Mouse (Mus musculus) heart, embryonic 14.5 days (tissue): ENCODE measurements around the gene Etl4. TPM values are rescaled to one million over a fixed set of nuclear protein-coding genes. Genes with fewer than 3 reads are reported as not detected.

Experiments used
- ATAC-seq: fragments of 200-750 bp; cut with Nextera tagmentation; 2 replicates; pipeline ENCODE4 v1.8.0; 2017; ENCODE audit warnings: low read depth, moderate TSS enrichment; ENCODE audit not compliant: insufficient number of reproducible peaks, insufficient read depth, low FRiP score
- H3K27ac ChIP-seq, 2 experiments: fragments of 200-500 bp in 1 of 2; fragments of 300-500 bp in 1 of 2; sonication (generic) in 1 of 2; replicated peaks in 1 of 2; 2 replicates each; pipeline ENCODE4 v1.5.1; 2012 to 2014; ENCODE audit warnings: low read depth in 2 of 2, low read length in 2 of 2, control low read depth in 1 of 2, mild to moderate bottlenecking in 1 of 2, mixed read lengths in 1 of 2; ENCODE audit not compliant: control insufficient read depth in 1 of 2, insufficient read depth in 1 of 2
- H3K27me3 ChIP-seq: fragments of 300-500 bp; sonication (generic); 2 replicates; pipeline ENCODE4 v1.6.1; 2014; ENCODE audit warnings: mild to moderate bottlenecking, low read length, control low read depth; ENCODE audit not compliant: control insufficient read depth, insufficient read depth
- H3K36me3 ChIP-seq: fragments of 300-500 bp; sonication (generic); 2 replicates; pipeline ENCODE4 v1.6.1; 2014; ENCODE audit warnings: mild to moderate bottlenecking, control low read depth, low read length, mixed read lengths; ENCODE audit not compliant: control insufficient read depth, insufficient read depth
- H3K4me1 ChIP-seq, 2 experiments: fragments of 200-500 bp in 1 of 2; fragments of 300-500 bp in 1 of 2; sonication (generic) in 1 of 2; 2 replicates each; pipeline ENCODE4 v1.6.1; 2012 to 2014; ENCODE audit warnings: low read length in 2 of 2, control low read depth in 1 of 2, mixed read lengths in 1 of 2; ENCODE audit not compliant: control insufficient read depth in 2 of 2, insufficient read depth in 2 of 2
- H3K4me2 ChIP-seq: fragments of 300-500 bp; sonication (generic); 2 replicates; pipeline ENCODE4 v1.6.1; 2014; ENCODE audit warnings: mild to moderate bottlenecking, low read length
- H3K4me3 ChIP-seq, 2 experiments: fragments of 200-500 bp in 1 of 2; fragments of 300-500 bp in 1 of 2; sonication (generic) in 1 of 2; 2 replicates each; pipeline ENCODE4 v1.5.1; 2012 to 2014; ENCODE audit warnings: low read length in 2 of 2, mild to moderate bottlenecking in 2 of 2, control low read depth in 1 of 2, low read depth in 1 of 2, moderate library complexity in 1 of 2; ENCODE audit not compliant: control insufficient read depth in 1 of 2, insufficient read depth in 1 of 2
- H3K9ac ChIP-seq: fragments of 300-500 bp; sonication (generic); 2 replicates; pipeline ENCODE4 v1.6.1; 2014; ENCODE audit warnings: mild to moderate bottlenecking, low read length
- H3K9me3 ChIP-seq: fragments of 300-500 bp; sonication (generic); 2 replicates; pipeline ENCODE4 v1.6.1; 2016; ENCODE audit warnings: low read length, control low read depth; ENCODE audit not compliant: control insufficient read depth
- WGBS: fragments of 180-500 bp; shearing (Covaris S2); extraction: QIAGEN DNeasy Blood & Tissue Kit; methylation state at CpG from one replicate; pipeline ENCODE4 v1.1.7; 2014; 5-methylcytosine and 5-hydroxymethylcytosine counted together
- polyA plus RNA-seq: library from polyadenylated mRNA; unstranded; fragments of >200 nt; fragmentation: Nextera tagmentation; extraction: Ambion mirVana; gene quantifications from 2 replicates; pipeline ENCODE4 v1.2.1, GENCODE M21; 2014

Gene Etl4
- polyA plus RNA-seq, 1 experiment from 2014 or later, result 11.3 TPM

GRCm38 (mm10) chr2:20774462-20774861, 864.9 kb downstream of the Etl4 start:
- no peak overlapping the region for H3K27ac ChIP-seq
- no peak overlapping the region for H3K9ac ChIP-seq
- no peaks in the 10 kb centered on the region for H3K27me3 ChIP-seq
- ATAC-seq, result no peak
- H3K4me3 ChIP-seq, result no peak overlapping the region
- H3K36me3 ChIP-seq, result 0 out of 2 replicates have a peak, but pooled peaks cover 3% of the 10 kb centered on the region
- H3K4me2 ChIP-seq, result no peak overlapping the region
- H3K4me1 ChIP-seq, result no peaks in the 10 kb centered on the region
- H3K9me3 ChIP-seq, result no peaks in the 10 kb centered on the region
- WGBS, result 49% methylated on average over 2 of the region's 2 CpGs

DNA sequence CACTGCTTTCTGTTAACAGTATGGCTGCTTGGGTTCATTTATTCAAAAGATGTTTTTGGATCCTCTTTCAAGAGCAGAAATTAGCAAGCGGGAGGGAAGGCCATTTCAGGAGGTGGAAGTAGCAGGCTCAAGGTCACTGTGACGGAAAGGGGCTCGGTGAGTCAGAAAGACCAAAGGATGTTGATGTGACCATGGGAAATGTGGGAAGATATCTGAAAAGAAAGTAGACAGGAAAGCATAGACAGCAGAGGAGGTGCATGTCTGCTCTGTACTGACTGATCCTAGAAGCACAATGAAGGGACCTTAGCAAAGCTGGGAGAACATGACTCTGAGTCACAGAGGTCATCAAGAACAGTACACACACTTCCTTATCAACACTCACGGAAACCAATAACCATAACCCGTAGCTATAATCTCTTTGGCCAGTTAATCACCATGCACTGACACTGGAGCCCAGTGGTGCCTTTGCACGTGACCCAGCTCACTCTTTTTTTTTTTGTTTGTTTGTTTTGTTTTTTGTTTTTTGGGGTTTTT, 866.7 kb downstream of the Etl4 start:
- H3K36me3 ChIP-seq, result 0 out of 2 replicates have a peak, but pooled peaks cover 3% of the 10 kb centered on the region
- WGBS, result 53% methylated on average over 6 of the region's 6 CpGs
- no peaks in the 10 kb centered on the region for H3K4me1 ChIP-seq
- H3K27ac ChIP-seq, result no peak overlapping the region
- H3K4me3 ChIP-seq, result no peak overlapping the region
- no peaks in the 10 kb centered on the region for H3K9me3 ChIP-seq
- H3K9ac ChIP-seq, result no peak overlapping the region
- no peak for ATAC-seq
- no peaks in the 10 kb centered on the region for H3K27me3 ChIP-seq
- no peak overlapping the region for H3K4me2 ChIP-seq

- Histone ChIP-seq H3K4me3 (no peak overlapping the region), H3K4me2 (no peak overlapping the region), H3K9me3 (no peaks in the 10 kb centered on the region), H3K27ac (no peak overlapping the region), H3K9ac (no peak overlapping the region), H3K4me1 (no peaks in the 10 kb centered on the region), H3K27me3 (no peaks in the 10 kb centered on the region), H3K36me3 (0 out of 2 replicates have a peak, but pooled peaks cover 5% of the 10 kb centered on the region)
- no peak for ATAC-seq
- 74% methylated on average over 6 of the region's 6 CpGs for WGBS
Measured at GRCm38 (mm10) chr2:20777931-20778330, 868.4 kb downstream of the Etl4 start.

DNA sequence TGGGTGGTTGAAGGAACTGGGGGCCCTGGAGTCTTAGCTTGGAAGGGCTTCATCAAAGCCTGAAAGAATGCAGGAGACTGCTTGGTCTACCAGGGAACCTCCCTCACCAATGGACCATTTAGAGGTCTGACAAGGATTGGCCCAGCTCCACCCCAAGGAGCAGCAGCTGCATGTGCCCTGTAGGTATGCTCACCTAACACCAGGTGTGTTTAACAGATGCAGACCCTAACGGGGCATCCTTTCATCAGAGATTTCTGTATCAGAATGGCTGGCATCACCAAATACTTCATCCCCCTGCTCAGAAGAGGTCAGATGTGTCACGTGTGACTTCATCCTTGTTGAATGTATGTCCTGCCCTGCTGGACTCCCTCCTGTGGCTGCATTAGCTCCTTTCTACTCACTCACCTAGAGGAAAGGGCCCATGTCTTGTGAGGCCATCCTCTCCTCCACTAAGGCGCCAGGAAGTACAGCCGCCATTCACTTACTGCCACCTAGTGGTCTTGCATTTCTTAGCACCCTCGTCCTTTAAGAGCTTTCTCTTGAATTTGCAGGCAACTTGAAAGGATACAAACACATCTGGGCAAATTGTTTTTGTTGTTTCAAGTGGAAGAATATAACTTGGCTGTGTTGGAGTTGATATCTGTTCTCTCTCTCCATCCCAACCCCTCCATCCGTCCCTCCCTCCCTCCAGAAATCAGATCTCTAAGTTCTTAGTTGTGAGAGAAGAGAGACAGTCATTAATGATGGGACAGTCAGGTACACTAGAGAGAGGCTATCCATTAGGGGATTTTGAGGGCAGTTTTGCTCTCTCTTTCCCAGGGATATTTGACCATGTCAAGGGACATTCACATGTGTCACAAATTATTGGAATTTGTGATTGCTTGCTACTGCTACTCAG, 870.2 kb downstream of the Etl4 start:
- H3K36me3 ChIP-seq, result peaks cover 9% of the 10 kb centered on the region; the same call in 1 of the 2 replicates
- 26% methylated on average over 6 of the region's 6 CpGs for WGBS
- no peaks in the 10 kb centered on the region for H3K4me1 ChIP-seq
- no peak overlapping the region for H3K4me2 ChIP-seq
- H3K27me3 ChIP-seq, result no peaks in the 10 kb centered on the region
- no peak for ATAC-seq
- H3K9me3 ChIP-seq, result no peaks in the 10 kb centered on the region
- no peak overlapping the region for H3K27ac ChIP-seq
- H3K9ac ChIP-seq, result no peak overlapping the region
- H3K4me3 ChIP-seq, result no peak overlapping the region

- H3K4me3 ChIP-seq, result no peak overlapping the region
- WGBS, result 78% methylated on average over 8 of the region's 8 CpGs
- peaks cover 15% of the 10 kb centered on the region; the same call in 1 of the 2 replicates for H3K36me3 ChIP-seq
- no peak overlapping the region for H3K4me2 ChIP-seq
- ATAC-seq, result no peak
- H3K27me3 ChIP-seq, result no peaks in the 10 kb centered on the region
- H3K27ac ChIP-seq, result no peak overlapping the region
- H3K4me1 ChIP-seq, result no peaks in the 10 kb centered on the region
- no peaks in the 10 kb centered on the region for H3K9me3 ChIP-seq
- no peak overlapping the region for H3K9ac ChIP-seq
Measured at GRCm38 (mm10) chr2:20801236-20801890, 891.8 kb downstream of the Etl4 start.

GRCm38 (mm10) chr2:20811506-20811905, 901.9 kb downstream of the Etl4 start:
- no peak overlapping the region for H3K9ac ChIP-seq
- H3K27me3 ChIP-seq, result no peaks in the 10 kb centered on the region
- ATAC-seq, result no peak
- no peak overlapping the region for H3K27ac ChIP-seq
- no peaks in the 10 kb centered on the region for H3K9me3 ChIP-seq
- no peak overlapping the region for H3K4me3 ChIP-seq
- H3K4me2 ChIP-seq, result no peak overlapping the region
- 71% methylated on average over 8 of the region's 8 CpGs for WGBS
- peaks cover 8% of the 10 kb centered on the region; the same call in 1 of the 2 replicates for H3K36me3 ChIP-seq
- H3K4me1 ChIP-seq, result no peaks in the 10 kb centered on the region

DNA sequence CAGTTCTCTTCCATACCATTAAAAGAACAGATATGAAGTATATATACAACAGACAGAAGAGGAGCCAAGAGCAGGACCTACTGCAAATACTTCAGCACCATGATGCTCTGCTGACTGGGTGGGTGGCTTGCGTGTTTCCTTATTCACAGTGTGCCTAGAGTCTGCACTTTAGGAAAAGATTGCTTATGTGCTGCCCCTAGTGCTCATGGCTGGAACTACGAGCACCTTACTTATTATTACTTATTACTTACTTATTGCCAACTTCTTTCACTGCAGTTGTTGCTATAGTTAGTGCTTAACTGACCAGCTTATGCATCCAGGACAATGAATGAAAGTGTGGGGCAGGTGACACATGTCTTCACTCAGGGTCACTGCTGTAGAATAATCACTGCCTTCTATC, 904.4 kb downstream of the Etl4 start:
- WGBS, result 83% methylated on average over 2 of the region's 2 CpGs
- Histone ChIP-seq H3K4me1 (no peaks in the 10 kb centered on the region), H3K4me2 (no peak overlapping the region), H3K27me3 (no peaks in the 10 kb centered on the region), H3K9me3 (no peaks in the 10 kb centered on the region), H3K36me3 (no peaks in the 10 kb centered on the region), H3K27ac (no peak overlapping the region), H3K9ac (no peak overlapping the region), H3K4me3 (no peak overlapping the region)
- no peak for ATAC-seq
